Comparison of ENCODE assay signal across 10 mouse cellular contexts in genomic region chr16:90011521-90012181, GRCm38 (mm10).
DNase-seq lines count a peak whose midpoint lies in the region; ATAC-seq and TF ChIP-seq lines count a peak whose summit lies in the region.
"Had no signal": no experiment of that assay in that cellular context is flagged by ENCODE, and none has a peak within 500 bp of the region (broad histone marks: within the 10 kb centered on the region; RNA-seq: fewer than 3 reads in every experiment).

No protein-coding gene starts in this region.

- H3K4me3 ChIP-seq in cerebellum, adult 2 months (replicated peaks; ENCODE audit: insufficient read depth, low read depth, low read length): no peak overlapping the region
- H3K4me3 ChIP-seq in midbrain, embryonic 10.5 days: no peak overlapping the region
- no peak overlapping the region for H3K4me3 ChIP-seq in midbrain, postnatal 0 days (ENCODE audit: low read depth, low read length)
- no peak overlapping the region for H3K4me3 ChIP-seq in hindbrain, embryonic 15.5 days

- H3K27ac ChIP-seq in cerebellum, adult 2 months (ENCODE audit: insufficient read depth, low read length): no peak overlapping the region
- H3K27ac ChIP-seq in midbrain, embryonic 10.5 days (replicated peaks): peak overlapping the region; percentile 81
- H3K27ac ChIP-seq in midbrain, postnatal 0 days (ENCODE audit: low read depth, low read length): no peak overlapping the region
- H3K27ac ChIP-seq in hindbrain, embryonic 15.5 days (replicated peaks): no peak overlapping the region

- ATAC-seq in midbrain, postnatal 0 days (ENCODE audit: low FRiP score): no peak
- peak; percentile 24; the same call in 1 of the 2 replicates for ATAC-seq in hindbrain, embryonic 15.5 days (ENCODE audit: low FRiP score, low read depth)
- ATAC-seq: inflammation-experienced regulatory T-cells, adult 6 months had no signal

- no peaks in the 10 kb centered on the region; the same call in 1 of the 2 replicates for H3K36me3 ChIP-seq in midbrain, embryonic 10.5 days
- H3K36me3 ChIP-seq in midbrain, postnatal 0 days (ENCODE audit: insufficient read depth, low read length): no peaks in the 10 kb centered on the region
- no peaks in the 10 kb centered on the region for H3K36me3 ChIP-seq in hindbrain, embryonic 15.5 days

- H3K27me3 ChIP-seq in cerebellum, adult 2 months (ENCODE audit: control insufficient read depth, insufficient read depth, low read length): no peaks in the 10 kb centered on the region
- no peaks in the 10 kb centered on the region for H3K27me3 ChIP-seq in midbrain, embryonic 10.5 days (ENCODE audit: low read depth, poor library complexity, severe bottlenecking)
- no peaks in the 10 kb centered on the region for H3K27me3 ChIP-seq in midbrain, postnatal 0 days (ENCODE audit: insufficient read depth, low read length)
- no peaks in the 10 kb centered on the region for H3K27me3 ChIP-seq in hindbrain, embryonic 15.5 days

- H3K4me1 ChIP-seq in cerebellum, adult 2 months (ENCODE audit: control insufficient read depth, insufficient read depth, low read length): peaks cover 5% of the 10 kb centered on the region; the same call in 1 of the 2 replicates
- peaks cover 19% of the 10 kb centered on the region for H3K4me1 ChIP-seq in midbrain, embryonic 10.5 days
- H3K4me1 ChIP-seq in midbrain, postnatal 0 days (ENCODE audit: insufficient read depth, low read length): no peaks in the 10 kb centered on the region
- H3K4me1 ChIP-seq in hindbrain, embryonic 15.5 days (replicated peaks): peaks cover 15% of the 10 kb centered on the region

- no peak for TF ChIP-seq CTCF in cerebellum, adult 2 months (IDR thresholded peaks at IDR 0.05; ENCODE audit: borderline replicate concordance, insufficient read depth, low read depth, low read length)
- TF ChIP-seq CTCF in midbrain, postnatal 0 days (IDR thresholded peaks at IDR 0.05): no peak

- peaks cover 8% of the 10 kb centered on the region; the same call in 1 of the 2 replicates for H3K9me3 ChIP-seq in midbrain, embryonic 10.5 days (replicated peaks)
- H3K9me3 ChIP-seq in midbrain, postnatal 0 days (ENCODE audit: low read length): no peaks in the 10 kb centered on the region
- no peaks in the 10 kb centered on the region for H3K9me3 ChIP-seq in hindbrain, embryonic 15.5 days

- no peak overlapping the region; the same call in 1 of the 2 replicates for H3K9ac ChIP-seq in midbrain, postnatal 0 days (replicated peaks; ENCODE audit: low read length, poor library complexity, severe bottlenecking)
- H3K9ac ChIP-seq in hindbrain, embryonic 15.5 days: no peak overlapping the region
- H3K9ac ChIP-seq: lung, embryonic 14.5 days had no signal

- H3K4me2 ChIP-seq in midbrain, postnatal 0 days (ENCODE audit: low read depth, low read length, poor library complexity, severe bottlenecking): no peak overlapping the region
- no peak overlapping the region for H3K4me2 ChIP-seq in hindbrain, embryonic 15.5 days
- H3K4me2 ChIP-seq: lung, embryonic 14.5 days had no signal

- no peak for TF ChIP-seq POLR2A in cerebellum, adult 2 months (IDR thresholded peaks at IDR 0.05; ENCODE audit: borderline replicate concordance, insufficient read depth, low read length)

- peak; percentile 38 for DNase-seq in cerebellum, adult 9-11 months
- DNase-seq in cerebellum, adult 2 months: no peak
- peak; percentile 74 for DNase-seq in midbrain, embryonic 10.5 days (ENCODE audit: low spot score)
- DNase-seq in midbrain, postnatal 0 days (ENCODE audit: low spot score): no peak
- DNase-seq in retina, postnatal 1 day: peak; percentile 48
- no peak for DNase-seq in adrenal gland, postnatal 4 days (ENCODE audit: low spot score in 2 of 2)
- no peak for DNase-seq in cerebellum, adult 11-12 months
- DNase-seq: lung, embryonic 14.5 days had no signal

- 77% methylated on average over 32 of the region's 32 CpGs for WGBS in cerebellum, adult 2 months
- WGBS in midbrain, embryonic 10.5 days: 71% methylated on average over 32 of the region's 32 CpGs
- WGBS in midbrain, postnatal 0 days: 58% methylated on average over 32 of the region's 32 CpGs
- WGBS in hindbrain, embryonic 15.5 days: 58% methylated on average over 32 of the region's 32 CpGs

Comparison
In these comparisons a context has a peak if more than half of its experiments do, and no peak if none do; other contexts are left out.
1. DNase-seq: peak in cerebellum, adult 9-11 months (single experiment), midbrain, embryonic 10.5 days (single experiment) and retina, postnatal 1 day (single experiment); none in cerebellum, adult 2 months (0 of 2), midbrain, postnatal 0 days (single experiment), adrenal gland, postnatal 4 days (0 of 2) and cerebellum, adult 11-12 months (single experiment).